Mouse (Mus musculus) liver (tissue): ENCODE measurements around the gene Swsap1.

Experiments
- DNase-seq: peaks from one replicate; pipeline ENCODE4 v3.0.0-alpha.2; 2020; ENCODE audit warnings: mixed read lengths

Gene Swsap1

DNA sequence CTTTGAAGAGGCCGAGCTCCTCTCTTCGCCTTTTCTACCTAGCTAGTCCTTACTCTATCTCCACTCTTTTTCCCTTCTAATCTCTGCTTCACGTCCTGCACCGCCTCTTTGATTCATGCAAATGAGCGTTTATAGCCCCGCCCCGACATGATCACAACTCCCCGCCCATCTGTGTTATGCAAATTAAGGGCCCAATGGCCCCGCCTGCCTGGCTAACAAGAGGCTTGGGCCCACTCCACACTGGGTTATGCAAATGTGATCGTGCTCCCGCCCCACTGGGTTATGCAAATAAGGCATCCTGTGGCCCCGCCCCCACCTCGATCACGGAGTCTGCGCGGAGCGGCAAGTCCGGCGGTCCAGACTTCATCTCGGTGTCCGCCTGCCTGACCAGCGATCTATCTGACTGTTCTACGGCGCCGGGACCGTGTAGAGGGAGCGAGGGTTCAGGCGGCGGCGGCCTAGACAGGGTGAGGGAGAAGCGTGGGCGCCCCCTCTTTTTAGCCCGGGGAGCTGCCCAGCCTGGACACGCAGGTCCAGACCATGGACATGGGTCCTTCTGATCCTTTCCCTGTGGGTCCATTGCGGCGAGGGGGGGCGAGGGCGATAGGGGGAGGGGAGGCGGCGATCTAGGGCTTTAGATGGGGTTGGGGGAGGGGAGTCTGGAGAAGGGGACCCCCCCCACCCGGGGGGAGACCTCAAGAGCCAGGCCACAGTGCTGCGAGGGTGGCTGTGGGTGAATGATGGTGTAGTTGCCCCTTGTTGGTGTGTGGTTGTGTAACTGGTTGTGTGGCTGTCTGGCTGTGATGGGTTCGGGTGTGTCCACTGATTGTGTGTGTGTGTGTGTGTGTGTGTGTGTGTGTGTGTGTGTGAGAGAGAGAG lies 18.6 kb upstream of the Swsap1 start, which contains the start of gene Plppr2:
Gene Plppr2 (plus strand): TSS at position 342 of the 879 bp plus-strand sequence.
- DNase-seq: peak; percentile 92

DNA sequence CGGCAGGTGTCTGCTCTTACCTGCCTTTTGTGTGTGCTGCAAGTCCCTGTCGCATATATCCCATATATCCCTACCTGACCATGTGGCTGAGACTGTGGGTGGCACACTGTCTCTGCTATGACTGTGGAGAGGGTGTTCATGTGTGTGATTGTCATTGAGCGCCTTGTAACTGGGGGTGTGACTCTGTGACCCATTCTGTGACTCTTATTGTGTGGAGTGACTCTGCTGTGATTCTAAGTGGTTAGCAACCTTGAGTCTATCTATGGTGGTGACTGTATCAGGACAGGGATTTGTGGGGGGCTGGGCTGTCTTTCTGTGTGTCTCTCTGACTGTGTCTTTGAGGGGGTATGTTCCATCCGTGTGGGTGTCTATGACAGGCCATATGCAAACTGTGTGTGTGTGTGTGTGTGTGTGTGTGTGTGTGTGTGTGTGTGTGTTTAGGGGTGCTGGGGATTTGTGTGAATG lies 17.8 kb upstream of the Swsap1 start:
- DNase-seq: no peak

DNA sequence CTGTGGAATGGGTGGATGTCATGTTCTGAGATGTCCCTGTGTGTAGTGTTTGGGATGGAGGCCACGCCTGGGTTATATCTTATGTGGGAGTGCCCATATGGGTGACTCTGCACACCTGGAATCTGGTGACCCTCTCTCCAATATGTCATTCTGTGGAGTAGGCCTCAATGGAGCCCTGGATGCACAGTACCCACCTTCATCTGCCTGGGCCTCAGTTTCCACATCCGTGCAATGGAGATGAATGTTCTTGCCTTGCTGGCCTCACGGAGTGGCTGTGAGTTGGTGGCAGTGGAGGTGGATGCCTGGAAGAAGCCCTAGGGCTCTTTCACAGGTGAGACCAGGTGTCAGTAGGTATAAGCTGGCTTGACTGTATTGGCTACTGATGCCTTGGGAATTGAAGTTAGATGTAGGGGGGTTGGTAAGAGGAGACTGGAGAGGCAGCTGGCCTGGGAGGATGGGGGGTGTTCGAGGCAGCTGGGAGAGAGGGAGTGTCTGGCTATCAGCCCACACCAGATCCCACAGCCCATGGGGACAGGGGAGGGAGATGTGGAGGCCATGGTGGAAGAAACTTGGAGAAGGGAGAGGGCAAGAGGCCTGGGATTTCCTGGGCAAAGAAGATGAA lies 17.2 kb upstream of the Swsap1 start:
- no peak for DNase-seq

DNA sequence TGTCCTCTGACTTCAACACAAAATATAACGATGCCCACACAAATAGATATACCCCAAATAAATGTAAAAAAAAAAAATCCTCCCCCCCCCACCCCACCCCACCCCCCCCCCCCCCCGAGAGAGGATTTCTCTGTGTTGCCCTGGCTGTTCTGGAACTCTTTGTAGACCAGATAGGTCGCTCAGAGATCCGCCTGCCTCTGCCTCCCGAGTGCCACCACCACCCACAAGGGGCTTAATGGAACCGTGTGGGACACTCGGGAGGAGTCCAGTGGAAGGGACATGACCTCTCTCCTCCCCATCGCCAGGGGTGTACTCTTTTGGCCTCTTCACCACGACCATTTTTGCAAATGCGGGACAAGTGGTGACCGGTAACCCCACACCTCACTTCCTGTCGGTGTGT lies 12.5 kb upstream of the Swsap1 start:
- DNase-seq: no peak

DNA sequence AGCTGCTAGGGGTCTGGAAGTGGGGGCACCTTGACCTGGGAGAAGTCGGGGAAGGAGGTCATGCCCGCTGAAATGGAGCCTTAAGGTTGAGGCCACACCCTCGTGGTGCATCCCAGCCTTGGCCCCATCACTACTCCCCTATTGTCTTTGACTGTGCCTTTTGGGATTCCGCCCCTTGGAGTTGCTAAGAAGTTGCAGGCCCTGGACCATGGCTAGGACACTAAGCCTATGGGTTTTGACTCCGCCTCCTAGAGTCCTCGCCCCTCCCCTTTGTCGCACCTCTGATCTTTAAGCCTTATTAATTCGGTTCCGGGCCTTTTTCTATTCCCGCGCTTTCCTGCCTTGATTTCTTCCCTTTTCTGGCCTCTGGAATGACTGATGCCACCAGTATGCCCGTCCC lies 11.9 kb upstream of the Swsap1 start:
- no peak for DNase-seq

DNA sequence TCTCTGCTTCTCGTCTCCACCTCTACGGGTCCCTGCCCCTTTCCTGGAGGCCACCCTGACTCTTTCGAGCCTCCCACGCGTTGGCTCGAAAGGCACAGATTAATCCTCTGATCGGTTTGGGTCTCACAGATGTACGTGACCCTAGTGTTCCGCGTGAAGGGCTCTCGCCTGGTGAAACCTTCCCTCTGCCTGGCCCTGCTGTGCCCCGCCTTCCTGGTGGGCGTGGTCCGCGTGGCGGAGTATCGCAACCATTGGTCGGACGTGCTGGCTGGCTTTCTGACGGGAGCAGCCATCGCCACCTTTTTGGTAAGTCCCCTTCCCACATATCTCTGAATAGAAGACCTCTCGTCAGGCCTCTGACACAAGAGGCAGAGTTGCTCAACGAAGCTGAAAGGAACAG lies 11.3 kb upstream of the Swsap1 start:
- peak; percentile 61 for DNase-seq

DNA sequence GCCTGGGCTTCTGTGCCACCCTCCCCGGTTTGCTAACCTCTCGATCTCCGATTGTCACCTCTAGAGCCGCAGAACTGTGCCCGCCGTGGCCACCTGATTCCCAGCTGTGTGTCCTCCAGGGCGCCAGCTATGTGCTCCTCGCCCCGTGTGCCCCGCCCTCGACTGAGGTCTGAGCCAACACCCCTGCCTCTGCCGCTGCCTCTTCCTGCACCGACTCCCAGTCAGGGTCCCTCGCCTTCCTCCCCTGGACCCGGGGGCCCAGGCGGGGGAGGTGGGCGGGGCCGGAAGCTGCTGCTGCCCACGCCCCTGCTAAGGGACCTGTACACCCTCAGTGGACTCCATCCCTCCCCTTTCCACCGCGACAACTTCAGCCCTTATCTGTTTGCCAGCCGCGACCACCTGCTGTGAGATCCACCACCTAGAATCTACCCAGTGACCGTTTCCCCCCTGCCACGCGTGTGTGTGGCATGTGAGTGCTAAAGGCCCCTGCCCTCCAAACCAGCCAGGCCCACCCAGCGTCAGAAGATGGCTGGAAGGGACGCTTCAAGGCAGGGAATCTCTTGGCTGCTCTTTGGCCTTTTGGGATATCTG lies 7.9 kb upstream of the Swsap1 start:
- DNase-seq: peak; percentile 55

DNA sequence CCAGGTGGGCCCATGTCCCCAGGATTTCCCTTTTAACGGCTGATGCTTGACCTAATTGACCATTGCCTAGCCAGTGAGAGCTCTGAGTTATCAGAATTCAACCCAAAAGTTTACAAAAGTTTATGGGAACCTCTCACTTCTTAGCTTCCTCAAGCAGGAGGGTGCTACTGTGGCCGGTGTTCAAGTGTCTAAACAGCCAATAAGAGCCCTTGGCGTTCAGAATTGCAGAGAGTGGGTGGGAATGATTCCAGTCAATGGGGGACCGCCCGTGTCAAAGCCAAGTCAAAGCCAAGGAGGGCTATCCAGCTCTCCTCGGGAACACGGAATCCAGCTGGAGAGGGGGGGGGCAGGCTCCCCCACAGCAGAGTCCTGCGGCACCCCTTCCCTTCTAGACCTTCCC lies 7.4 kb upstream of the Swsap1 start:
- DNase-seq: no peak

DNA sequence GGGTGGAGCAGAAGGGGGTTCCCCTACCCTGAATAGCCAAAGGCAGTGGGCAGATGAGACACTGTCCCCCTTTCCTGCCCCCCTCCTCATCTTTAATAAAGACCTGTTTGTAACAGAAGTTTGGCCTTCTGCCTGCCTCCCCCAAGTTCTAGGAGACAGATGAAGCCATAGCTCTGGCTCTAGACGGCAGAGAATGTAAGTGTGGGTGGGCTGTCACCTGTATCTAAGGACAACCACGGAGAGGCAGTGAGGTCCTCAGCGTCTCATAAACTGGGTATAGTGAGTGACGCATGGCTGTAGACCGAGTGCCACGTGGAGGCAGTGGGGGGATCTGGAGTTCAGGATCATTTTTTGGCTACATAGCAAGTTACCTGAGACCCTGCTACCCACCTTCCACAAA lies 6.8 kb upstream of the Swsap1 start:
- no peak for DNase-seq

DNA sequence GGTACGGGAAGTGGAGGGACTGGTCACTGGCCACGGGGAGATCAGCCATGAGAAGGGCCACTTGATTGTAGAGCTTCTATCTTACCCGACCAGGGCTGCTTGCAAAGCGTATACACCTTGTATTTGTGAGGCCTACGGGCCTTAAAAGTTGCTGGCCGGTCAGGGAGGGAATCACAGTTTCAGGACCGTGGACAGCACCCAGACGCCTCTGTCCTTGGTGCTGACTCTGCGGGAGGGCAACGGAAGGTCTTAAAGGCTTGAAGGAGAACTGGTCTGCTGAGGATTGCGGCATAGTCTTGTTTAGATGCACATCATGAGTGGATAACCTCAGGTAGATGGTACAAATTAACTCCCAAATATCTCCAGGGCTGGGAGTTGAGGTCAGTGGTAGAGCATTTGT lies 5.2 kb upstream of the Swsap1 start:
- peak; percentile 72 for DNase-seq

DNA sequence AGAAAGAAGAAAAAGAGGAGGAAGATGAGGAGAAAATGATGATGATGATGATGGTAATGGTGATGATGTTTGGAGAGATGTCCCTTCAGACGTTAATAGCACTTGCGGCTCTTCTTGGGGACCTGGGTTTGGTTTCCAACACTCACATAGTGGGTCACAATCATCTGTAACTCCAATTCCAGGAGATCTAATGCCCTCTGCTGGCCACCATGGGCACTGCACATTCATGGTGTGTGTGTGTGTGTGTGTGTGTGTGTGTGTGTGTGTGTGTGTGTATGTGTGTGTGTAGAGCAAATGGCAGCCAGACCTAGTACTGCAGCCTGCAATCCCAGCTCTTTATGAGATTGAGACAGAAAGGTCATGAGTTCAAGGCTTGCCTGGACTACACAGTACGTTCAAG lies 3.6 kb upstream of the Swsap1 start:
- DNase-seq: peak; percentile 33

DNA sequence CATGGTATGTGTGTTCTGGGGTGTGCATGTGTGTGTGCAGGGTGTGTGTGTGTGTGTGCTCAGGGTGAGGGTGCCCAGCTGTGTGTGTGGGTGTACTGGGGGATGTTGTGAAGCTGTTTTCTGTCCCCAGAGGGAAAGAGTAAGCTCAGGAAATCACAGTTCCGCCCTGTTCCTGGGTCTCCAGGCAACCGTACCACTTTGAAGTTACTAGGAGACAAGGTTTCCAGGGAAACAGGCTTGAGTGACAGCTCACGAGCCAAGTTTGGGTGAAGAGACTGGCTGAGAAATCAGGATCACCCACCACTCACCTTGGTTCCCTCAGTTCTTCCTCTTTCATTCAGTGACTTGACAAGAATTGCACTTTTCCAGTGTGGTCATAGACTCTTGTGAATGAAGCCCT lies 2.0 kb upstream of the Swsap1 start:
- no peak for DNase-seq

DNA sequence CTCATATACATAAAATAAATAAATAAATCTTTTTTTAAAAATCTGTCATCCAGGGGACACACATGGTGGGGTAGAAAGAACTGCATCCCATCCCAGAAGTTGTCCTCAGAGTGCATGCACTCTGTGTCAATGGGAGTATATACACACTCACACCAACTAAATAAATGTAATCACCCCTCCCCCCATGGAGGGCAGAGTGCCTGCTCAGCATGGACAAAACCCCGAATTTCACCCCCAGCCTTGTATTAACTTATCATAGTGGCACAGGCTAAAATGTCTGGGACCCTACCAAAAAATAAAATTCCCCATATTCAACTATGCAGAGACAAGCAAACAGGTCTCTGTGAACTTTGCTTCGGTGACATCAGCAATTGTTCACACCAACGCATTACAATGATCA lies 920 bp upstream of the Swsap1 start:
- no peak for DNase-seq

DNA sequence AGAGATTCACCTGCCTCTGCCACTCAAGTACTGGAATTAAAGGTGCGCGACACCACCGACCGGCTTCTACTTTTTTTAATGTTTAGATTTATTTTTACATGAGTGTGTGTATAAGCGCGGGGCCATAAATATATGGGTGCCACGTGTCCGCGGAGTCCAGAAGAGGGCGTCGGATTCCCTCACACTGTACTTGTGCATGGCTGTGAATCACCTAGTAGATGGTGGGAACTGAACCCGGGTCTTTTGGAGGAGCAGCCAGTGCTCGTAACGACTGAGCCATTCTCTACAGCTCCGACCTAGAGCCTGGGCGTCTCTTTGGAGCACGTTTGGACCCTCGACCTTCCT lies 358 bp upstream of the Swsap1 start:
- peak; percentile 74 for DNase-seq

DNA sequence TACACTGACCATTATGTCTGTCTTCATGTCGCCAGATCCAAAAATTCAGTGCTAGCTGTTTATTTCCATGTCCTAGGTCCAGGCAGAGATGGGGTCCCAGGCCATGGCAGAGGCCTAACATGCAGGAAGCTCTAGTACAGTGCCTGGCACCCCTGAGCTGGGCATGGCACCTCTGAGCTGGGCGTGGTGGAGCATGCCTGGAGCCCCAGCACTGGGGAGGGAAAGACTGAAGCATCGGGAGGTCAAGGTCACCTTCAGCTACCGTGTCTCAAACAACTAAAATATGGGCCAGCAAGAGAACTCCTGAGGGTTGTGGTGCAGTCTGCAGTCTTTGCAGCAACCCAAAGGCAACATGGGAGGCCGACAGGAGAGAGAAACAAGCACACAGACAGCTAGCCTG lies 2.8 kb downstream of the Swsap1 start:
- no peak for DNase-seq

DNA sequence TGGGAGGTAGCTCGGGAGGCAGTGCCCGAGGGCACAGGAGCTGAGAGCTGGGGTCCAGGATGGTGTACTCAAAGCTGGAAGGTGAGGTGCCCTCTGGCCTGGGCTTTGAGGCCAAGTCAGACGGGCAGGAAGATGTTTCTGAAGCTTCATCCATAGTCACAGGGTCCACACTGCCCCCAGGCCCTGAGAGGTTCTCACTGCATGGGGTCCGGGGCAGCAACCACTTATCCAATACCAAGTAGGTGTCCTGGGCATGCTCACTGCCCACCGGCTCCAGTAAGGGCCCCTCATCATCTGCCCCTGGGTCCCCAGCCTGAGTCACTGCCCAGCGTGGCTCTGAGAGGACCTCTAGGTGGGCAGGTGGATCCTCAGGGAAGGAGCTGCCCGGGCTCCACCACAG lies 3.7 kb downstream of the Swsap1 start:
- no peak for DNase-seq

DNA sequence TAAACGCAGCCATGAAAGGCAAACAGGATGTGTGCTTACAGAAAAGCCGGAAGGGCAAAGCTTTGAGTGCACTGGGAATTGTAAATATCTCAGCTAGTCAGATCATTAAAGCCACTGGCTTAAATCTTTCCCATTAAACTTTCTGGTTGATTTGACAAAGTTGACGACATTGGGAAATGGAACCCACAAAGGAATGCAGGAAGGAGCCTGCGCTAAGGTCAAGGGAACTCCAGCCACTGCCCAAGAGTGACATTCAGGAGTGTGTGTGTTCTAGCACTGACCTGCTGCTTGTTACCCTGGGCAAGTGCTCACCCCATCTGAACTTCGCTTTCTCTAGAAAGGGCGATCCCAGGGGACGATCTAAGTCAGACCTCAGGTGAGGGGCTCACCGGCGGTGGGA lies 4.6 kb downstream of the Swsap1 start:
- DNase-seq: no peak

DNA sequence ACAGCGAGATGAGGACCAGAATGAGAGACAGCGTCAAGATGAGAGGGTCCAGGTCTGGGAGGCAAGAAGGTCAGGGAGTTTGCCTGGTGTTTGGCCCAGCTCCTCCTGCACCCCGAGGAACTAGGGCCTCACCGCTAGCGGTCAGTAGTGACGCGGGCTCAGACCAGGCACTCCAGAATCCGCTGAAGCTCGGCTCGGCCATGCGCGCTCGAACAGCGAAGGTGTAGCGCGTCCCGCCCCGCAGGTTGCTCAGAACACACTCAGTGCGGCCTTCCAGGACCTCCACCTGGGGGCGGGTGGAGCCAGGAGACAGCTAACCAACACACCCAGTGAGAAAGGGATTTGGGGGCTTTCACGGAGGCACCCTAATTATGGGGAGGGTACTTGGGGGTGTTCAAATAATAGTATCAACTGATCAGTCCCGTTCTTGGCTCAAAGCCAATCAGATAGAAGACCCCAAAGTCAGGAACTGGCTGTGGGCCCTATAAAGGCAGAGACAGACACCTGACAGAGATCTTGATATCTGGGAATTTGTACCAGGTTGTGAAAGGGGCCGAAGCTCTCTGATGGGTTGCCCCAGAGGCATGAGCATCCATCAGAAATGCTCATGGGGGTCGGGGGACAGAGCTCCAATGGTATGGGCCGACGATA lies 5.1 kb downstream of the Swsap1 start:
- DNase-seq: peak; percentile 59

DNA sequence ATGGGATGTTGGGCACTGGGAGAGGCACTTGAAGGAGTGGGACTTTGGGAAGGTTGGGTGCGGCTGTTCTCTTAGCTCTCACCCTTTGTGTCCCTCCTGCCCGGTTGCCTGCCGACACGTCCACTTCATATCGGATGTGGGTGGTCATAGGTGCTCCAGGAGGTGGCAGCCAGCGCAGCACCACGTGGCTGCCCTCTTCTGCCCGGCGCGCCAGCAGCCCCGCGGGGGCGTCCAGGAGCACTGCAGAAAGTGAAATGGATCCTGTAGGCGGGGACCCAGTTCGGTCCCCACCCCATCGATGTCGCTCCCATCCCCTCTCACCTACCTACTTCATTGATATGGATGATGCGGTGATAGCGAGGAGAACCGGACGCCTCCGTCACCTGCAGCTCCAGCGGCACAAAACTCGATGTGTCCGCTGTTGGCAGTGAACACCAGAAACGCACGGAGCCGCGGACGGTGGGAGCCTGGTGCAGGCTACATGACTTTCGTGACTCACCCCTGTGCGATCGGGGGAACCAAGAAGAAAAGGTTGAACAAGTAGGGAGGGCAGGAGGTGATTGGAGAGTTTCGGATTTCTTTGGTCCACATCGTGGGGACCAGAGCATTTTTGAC lies 5.9 kb downstream of the Swsap1 start:
- DNase-seq: peak; percentile 72

DNA sequence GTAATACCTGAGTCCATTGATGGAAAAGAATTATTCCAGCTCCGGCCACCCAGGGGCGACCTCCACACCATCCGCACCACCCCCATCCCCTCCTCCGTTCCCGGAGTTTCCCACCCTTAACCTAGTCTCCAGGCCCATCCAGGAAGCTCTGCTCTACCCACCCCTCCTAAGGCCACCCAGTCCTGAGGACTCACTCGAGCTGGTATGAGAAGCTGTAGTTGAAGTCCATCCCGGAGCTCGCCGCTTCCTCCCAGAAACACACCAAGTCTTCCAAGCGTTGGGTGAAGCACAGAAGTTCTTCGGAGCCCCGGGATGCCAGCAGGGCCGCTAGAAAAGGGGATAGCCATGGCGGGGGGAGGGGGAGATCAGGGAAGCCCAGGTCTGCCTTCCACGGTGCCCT lies 6.5 kb downstream of the Swsap1 start:
- DNase-seq: no peak

DNA sequence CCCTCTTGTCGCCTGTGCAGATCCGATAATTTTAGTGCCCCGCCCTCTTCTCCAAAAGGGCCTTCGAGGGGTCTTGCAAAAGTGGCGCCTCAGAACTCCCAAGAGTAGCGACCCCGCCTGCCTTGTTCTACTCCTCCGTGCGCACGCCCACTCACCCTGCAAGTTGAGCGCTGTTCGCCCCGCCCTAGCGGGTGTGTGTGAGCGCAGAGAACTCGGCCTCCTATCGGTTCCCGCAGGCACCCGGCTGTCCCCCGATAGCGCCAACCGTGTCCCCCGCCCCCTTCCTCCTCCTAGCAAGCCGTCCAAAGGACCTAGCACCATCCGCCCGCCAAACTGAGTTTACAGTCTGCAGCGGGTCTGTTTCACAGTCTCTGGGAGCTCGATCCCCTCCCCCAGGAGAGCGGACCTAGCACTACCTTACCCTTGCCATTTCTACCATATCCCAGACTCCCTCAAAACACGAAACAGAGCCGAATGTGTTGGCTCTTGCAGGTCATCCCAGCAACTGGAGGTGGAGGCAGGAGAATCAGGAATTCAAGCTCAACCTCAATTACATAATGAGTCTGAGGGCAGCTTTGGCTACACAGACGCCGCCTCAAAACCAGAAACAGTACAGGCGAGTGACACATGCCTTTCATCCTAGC lies 7.0 kb downstream of the Swsap1 start:
- DNase-seq: peak; percentile 99

DNA sequence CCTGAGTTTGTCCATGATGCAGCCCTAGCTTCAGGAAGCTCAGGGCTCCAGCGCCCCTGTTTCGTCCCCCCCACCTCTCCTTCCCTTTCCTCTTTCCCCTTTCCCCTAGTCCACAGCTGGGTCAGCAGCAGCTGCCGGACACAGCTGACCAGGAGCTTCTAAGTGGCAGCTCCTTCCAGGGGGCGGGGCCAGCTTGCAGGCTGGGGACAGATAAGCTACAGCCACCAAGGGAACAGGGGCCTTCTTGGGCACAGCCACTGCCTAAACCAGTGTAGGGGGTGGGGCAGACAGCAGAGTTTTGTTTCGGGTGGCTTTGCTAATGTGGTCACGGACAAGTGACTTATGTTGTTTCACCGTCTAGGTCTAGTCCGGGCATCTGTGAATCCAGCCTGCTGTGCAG lies 7.9 kb downstream of the Swsap1 start, which contains the start of gene Epor:
Gene Epor (minus strand): TSS at position 90 of the 400 bp plus-strand sequence.
- peak; percentile 96 for DNase-seq
